Comparison of ENCODE assay signal across 8 mouse cellular contexts in the genomic region with DNA sequence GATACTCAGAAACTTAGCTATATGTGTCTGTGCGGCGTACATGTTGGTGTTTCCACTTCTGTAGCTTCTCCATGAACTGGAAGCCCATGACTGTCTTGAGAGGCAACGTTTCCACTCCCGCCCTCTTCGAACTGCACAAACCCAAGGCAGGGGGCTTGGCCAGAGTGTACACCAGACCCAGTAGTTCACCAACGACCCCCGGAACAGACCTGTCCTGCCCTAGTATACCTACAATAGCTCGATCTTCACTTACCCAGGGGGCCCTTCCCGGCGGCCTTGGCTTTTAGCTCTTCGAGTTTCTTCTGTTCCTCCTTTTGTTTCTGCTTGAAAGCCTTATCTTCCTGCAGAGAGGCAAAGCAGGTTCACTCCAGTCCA. TPM values are rescaled to one million over a fixed set of nuclear protein-coding genes. Genes with fewer than 3 reads are reported as not detected.
DNase-seq lines count a peak whose midpoint lies in the region; ATAC-seq and TF ChIP-seq lines count a peak whose summit lies in the region.

No protein-coding gene starts in this region.

- no peak for TF ChIP-seq POLR2A in lung, adult 2 months (IDR thresholded peaks at IDR 0.05; ENCODE audit: borderline replicate concordance, extremely low read depth, low read depth, low read length)

- peak; percentile 10; the same call in 1 of the 2 replicates for ATAC-seq in embryonic facial prominence, embryonic 14.5 days (ENCODE audit: low read depth)
- peak; percentile 16 for ATAC-seq in intestine, embryonic 16.5 days
- peak; percentile 35; the same call in 1 of the 2 replicates for ATAC-seq in neural tube, embryonic 15.5 days (ENCODE audit: low FRiP score)
- no peak for ATAC-seq in megakaryocyte progenitor cell, adult 5-6 weeks (replicated peaks; ENCODE audit: poor library complexity)

- peak overlapping the region; percentile 84 for H3K9ac ChIP-seq in embryonic facial prominence, embryonic 14.5 days (ENCODE audit: low read depth, low read length)
- H3K9ac ChIP-seq in intestine, embryonic 16.5 days (ENCODE audit: low read depth, low read length): peak overlapping the region; percentile 83
- H3K9ac ChIP-seq in neural tube, embryonic 15.5 days (replicated peaks): peak overlapping the region; percentile 87

- peaks cover 2% of the 10 kb centered on the region; the same call in 1 of the 2 replicates for H3K4me1 ChIP-seq in lung, adult 2 months (ENCODE audit: control insufficient read depth, insufficient read depth, low read length)
- H3K4me1 ChIP-seq in embryonic facial prominence, embryonic 14.5 days (ENCODE audit: control insufficient read depth, insufficient read depth, low read length): peaks cover 14% of the 10 kb centered on the region
- H3K4me1 ChIP-seq in intestine, embryonic 16.5 days (ENCODE audit: control insufficient read depth, insufficient read depth, low read length): peaks cover 13% of the 10 kb centered on the region; the same call in 1 of the 2 replicates
- peaks cover 28% of the 10 kb centered on the region for H3K4me1 ChIP-seq in neural tube, embryonic 15.5 days

- 3% methylated on average over 11 of the region's 11 CpGs for WGBS in lung, adult 2 months
- 5% methylated on average over 11 of the region's 11 CpGs for WGBS in embryonic facial prominence, embryonic 14.5 days
- 5% methylated on average over 11 of the region's 11 CpGs for WGBS in intestine, embryonic 16.5 days
- 5% methylated on average over 11 of the region's 11 CpGs for WGBS in neural tube, embryonic 15.5 days

- peaks cover 28% of the 10 kb centered on the region for H3K36me3 ChIP-seq in embryonic facial prominence, embryonic 14.5 days (ENCODE audit: control insufficient read depth, insufficient read depth, low read length)
- no peaks in the 10 kb centered on the region for H3K36me3 ChIP-seq in intestine, embryonic 16.5 days (ENCODE audit: control insufficient read depth, insufficient read depth, low read length)
- H3K36me3 ChIP-seq in neural tube, embryonic 15.5 days: peaks cover 22% of the 10 kb centered on the region

- H3K9me3 ChIP-seq in embryonic facial prominence, embryonic 14.5 days (ENCODE audit: control insufficient read depth, low read length): no peaks in the 10 kb centered on the region
- no peaks in the 10 kb centered on the region for H3K9me3 ChIP-seq in intestine, embryonic 16.5 days (ENCODE audit: control insufficient read depth, low read length)
- no peaks in the 10 kb centered on the region for H3K9me3 ChIP-seq in neural tube, embryonic 15.5 days (replicated peaks)

- peak overlapping the region; percentile 65; the same call in 1 of the 2 replicates for H3K27ac ChIP-seq in embryonic facial prominence, embryonic 14.5 days (replicated peaks; ENCODE audit: low read depth, low read length)
- peak overlapping the region; percentile 84 for H3K27ac ChIP-seq in intestine, embryonic 16.5 days (ENCODE audit: low read length)
- H3K27ac ChIP-seq in neural tube, embryonic 15.5 days (replicated peaks): peak overlapping the region; percentile 80

- peak overlapping the region; percentile 72 for H3K4me3 ChIP-seq in lung, adult 2 months (replicated peaks; ENCODE audit: extremely low read depth, low read depth, low read length)
- peak overlapping the region; percentile 81 for H3K4me3 ChIP-seq in embryonic facial prominence, embryonic 14.5 days (ENCODE audit: low read depth, low read length)
- H3K4me3 ChIP-seq in intestine, embryonic 16.5 days (ENCODE audit: low read length): peak overlapping the region; percentile 77
- H3K4me3 ChIP-seq in neural tube, embryonic 15.5 days (replicated peaks): peak overlapping the region; percentile 82

- TF ChIP-seq CTCF in lung, adult 2 months (IDR thresholded peaks at IDR 0.05; ENCODE audit: insufficient read depth, low read length): no peak

- H3K4me2 ChIP-seq in embryonic facial prominence, embryonic 14.5 days (ENCODE audit: low read depth, low read length): peak overlapping the region; percentile 88
- H3K4me2 ChIP-seq in intestine, embryonic 16.5 days (ENCODE audit: low read depth, low read length): peak overlapping the region; percentile 71
- peak overlapping the region; percentile 67 for H3K4me2 ChIP-seq in neural tube, embryonic 15.5 days

- no peak for DNase-seq in lung, adult 2 months
- no peak for DNase-seq in lung, postnatal 14 days
- no peak for DNase-seq in embryonic facial prominence, embryonic 14.5 days (ENCODE audit: low spot score)
- DNase-seq in layer of hippocampus, adult 18-20 months (ENCODE audit: low spot score in 2 of 2): no peak
- DNase-seq in gastrocnemius, adult 8-10 months (ENCODE audit: low spot score in 2 of 2): no peak

- no peaks in the 10 kb centered on the region for H3K27me3 ChIP-seq in embryonic facial prominence, embryonic 14.5 days (replicated peaks; ENCODE audit: control insufficient read depth, insufficient read depth, low read length)
- H3K27me3 ChIP-seq in intestine, embryonic 16.5 days (replicated peaks; ENCODE audit: control insufficient read depth, insufficient read depth, low read length): no peaks in the 10 kb centered on the region
- H3K27me3 ChIP-seq in neural tube, embryonic 15.5 days (replicated peaks): no peaks in the 10 kb centered on the region

RNA-seq across cellular contexts. Expression of gene Ccdc51, which starts 0.6 kb away (rescaled TPM):
- polyA plus RNA-seq in lung, adult 2 months (2012; rRNA removed): 3.5 and 3.7 TPM in 2 replicates
- 11.4 and 11.6 TPM in 2 replicates for polyA plus RNA-seq in embryonic facial prominence, embryonic 14.5 days (2014; fragmentation: Nextera tagmentation; extraction: Ambion mirVana)
- polyA plus RNA-seq in intestine, embryonic 16.5 days (2015; fragmentation: Nextera tagmentation; extraction: Ambion mirVana): 20.0 and 20.2 TPM in 2 replicates
- polyA plus RNA-seq in neural tube, embryonic 15.5 days (2015; fragmentation: Nextera tagmentation; extraction: Ambion mirVana): 12.2 and 13.7 TPM in 2 replicates
- 5.8 and 8.6 TPM in 2 replicates for total RNA-seq in megakaryocyte progenitor cell, adult 5-6 weeks (2015)
- 14.6 and 15.2 TPM in 2 replicates for total RNA-seq in megakaryocyte progenitor cell, adult 5-6 weeks (2017)
- 1 to 10 TPM; 8.7 to 9.3 TPM for total RNA-seq in layer of hippocampus, adult 18-20 months (2021)
- 1 to 10 TPM; 6.7 to 8.6 (median 7.8) TPM for total RNA-seq in gastrocnemius, adult 8-10 months (2022)

RNA-seq across cellular contexts. Expression of gene Tma7, which starts 0.7 kb away (rescaled TPM):
- 13.4 and 19.0 TPM in 2 replicates for polyA plus RNA-seq in lung, adult 2 months (2012; rRNA removed)
- 612 and 655 TPM in 2 replicates for polyA plus RNA-seq in embryonic facial prominence, embryonic 14.5 days (2014; fragmentation: Nextera tagmentation; extraction: Ambion mirVana)
- polyA plus RNA-seq in intestine, embryonic 16.5 days (2015; fragmentation: Nextera tagmentation; extraction: Ambion mirVana): 597 and 612 TPM in 2 replicates
- polyA plus RNA-seq in neural tube, embryonic 15.5 days (2015; fragmentation: Nextera tagmentation; extraction: Ambion mirVana): 678 and 752 TPM in 2 replicates
- total RNA-seq in megakaryocyte progenitor cell, adult 5-6 weeks (2015): 411 and 433 TPM in 2 replicates
- total RNA-seq in megakaryocyte progenitor cell, adult 5-6 weeks (2017): 121 and 130 TPM in 2 replicates
- 100 to 1,000 TPM; 286 to 308 TPM for total RNA-seq in layer of hippocampus, adult 18-20 months (2021)
- total RNA-seq in gastrocnemius, adult 8-10 months (2022): 100 to 1,000 TPM; 297 to 369 (median 354) TPM

RNA-seq across cellular contexts. Expression of gene Atrip, which starts 7.8 kb away (rescaled TPM):
- 18.8 and 21.9 TPM in 2 replicates for polyA plus RNA-seq in lung, adult 2 months (2012; rRNA removed)
- 19.5 and 25.0 TPM in 2 replicates for polyA plus RNA-seq in embryonic facial prominence, embryonic 14.5 days (2014; fragmentation: Nextera tagmentation; extraction: Ambion mirVana)
- polyA plus RNA-seq in intestine, embryonic 16.5 days (2015; fragmentation: Nextera tagmentation; extraction: Ambion mirVana): 18.4 and 21.5 TPM in 2 replicates
- 32.8 TPM in 2 replicates for polyA plus RNA-seq in neural tube, embryonic 15.5 days (2015; fragmentation: Nextera tagmentation; extraction: Ambion mirVana)
- total RNA-seq in megakaryocyte progenitor cell, adult 5-6 weeks (2015): 13.3 and 17.6 TPM in 2 replicates
- total RNA-seq in megakaryocyte progenitor cell, adult 5-6 weeks (2017): 15.3 and 20.1 TPM in 2 replicates
- 10 to 100 TPM; 23.7 to 28.0 TPM for total RNA-seq in layer of hippocampus, adult 18-20 months (2021)
- 10 to 100 TPM in 3 of 4 experiments, 1 to 10 TPM in 1; 8.7 to 11.5 (median 10.7) TPM for total RNA-seq in gastrocnemius, adult 8-10 months (2022)

RNA-seq across cellular contexts. Expression of gene Plxnb1, which starts 13.5 kb away (rescaled TPM):
- 54.1 and 61.4 TPM in 2 replicates for polyA plus RNA-seq in lung, adult 2 months (2012; rRNA removed)
- 9.1 and 9.7 TPM in 2 replicates for polyA plus RNA-seq in embryonic facial prominence, embryonic 14.5 days (2014; fragmentation: Nextera tagmentation; extraction: Ambion mirVana)
- 4.7 and 5.2 TPM in 2 replicates for polyA plus RNA-seq in intestine, embryonic 16.5 days (2015; fragmentation: Nextera tagmentation; extraction: Ambion mirVana)
- 11.6 and 13.7 TPM in 2 replicates for polyA plus RNA-seq in neural tube, embryonic 15.5 days (2015; fragmentation: Nextera tagmentation; extraction: Ambion mirVana)
- not detected in 2 replicates for total RNA-seq in megakaryocyte progenitor cell, adult 5-6 weeks (2015)
- not detected in 2 replicates for total RNA-seq in megakaryocyte progenitor cell, adult 5-6 weeks (2017)
- total RNA-seq in layer of hippocampus, adult 18-20 months (2021): 10 to 100 TPM; 70.4 to 76.5 TPM
- under 1 TPM; 0.58 to 0.87 (median 0.74) TPM for total RNA-seq in gastrocnemius, adult 8-10 months (2022)

RNA-seq across cellular contexts. Expression of gene Trex1, which starts 22.2 kb away (rescaled TPM):
- polyA plus RNA-seq in lung, adult 2 months (2012; rRNA removed): 83.7 and 86.9 TPM in 2 replicates
- polyA plus RNA-seq in embryonic facial prominence, embryonic 14.5 days (2014; fragmentation: Nextera tagmentation; extraction: Ambion mirVana): 15.5 and 17.6 TPM in 2 replicates
- polyA plus RNA-seq in intestine, embryonic 16.5 days (2015; fragmentation: Nextera tagmentation; extraction: Ambion mirVana): 13.0 and 14.4 TPM in 2 replicates
- 13.9 and 15.6 TPM in 2 replicates for polyA plus RNA-seq in neural tube, embryonic 15.5 days (2015; fragmentation: Nextera tagmentation; extraction: Ambion mirVana)
- total RNA-seq in megakaryocyte progenitor cell, adult 5-6 weeks (2015): 22.4 and 24.1 TPM in 2 replicates
- 12.3 and 15.6 TPM in 2 replicates for total RNA-seq in megakaryocyte progenitor cell, adult 5-6 weeks (2017)
- 10 to 100 TPM; 14.6 to 16.6 TPM for total RNA-seq in layer of hippocampus, adult 18-20 months (2021)
- 10 to 100 TPM; 11.4 to 17.2 (median 13.0) TPM for total RNA-seq in gastrocnemius, adult 8-10 months (2022)

Comparison
In these comparisons a context has a peak if more than half of its experiments do, and no peak if none do; other contexts are left out.
1. RNA of gene Tma7, which starts 0.7 kb away (polyA plus RNA-seq): 678 to 752 TPM in neural tube, embryonic 15.5 days, 612 to 655 TPM in embryonic facial prominence, embryonic 14.5 days and 597 to 612 TPM in intestine, embryonic 16.5 days; 13.4 to 19.0 TPM in lung, adult 2 months; every median in the first group is over 10 times any median in the second.
2. Peak in every context shown above with its lines, with median percentiles within 50 percentile points of each other: H3K4me3 ChIP-seq, H3K27ac ChIP-seq, H3K4me2 ChIP-seq and H3K9ac ChIP-seq.